Mouse (Mus musculus): Measurements from ENCODE around the gene Vhl.

DNA sequence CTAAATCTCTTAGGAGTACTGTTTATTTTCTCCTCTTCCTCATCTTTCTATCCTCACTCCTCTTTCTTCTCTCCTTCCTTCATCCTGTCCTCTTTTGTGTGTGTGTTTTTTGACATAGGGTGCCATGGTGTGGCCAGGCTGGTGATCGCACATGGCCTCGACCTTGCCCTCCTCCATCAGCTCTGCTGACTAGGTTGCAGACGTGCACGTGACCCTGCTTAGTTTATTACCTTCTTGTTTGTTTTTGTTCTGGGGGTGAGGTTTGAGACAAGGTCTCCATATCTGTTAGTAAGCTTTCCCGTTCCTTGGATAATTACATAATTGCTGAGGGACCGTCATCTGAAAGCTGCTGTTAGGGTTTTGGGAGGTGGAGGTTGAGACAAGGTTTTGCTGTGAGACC, 14.9 kb upstream of the Vhl start:
- TF ChIP-seq CTCF (IDR thresholded peaks at IDR 0.05; ENCODE audit: low read depth): no peak
- no peak for TF ChIP-seq EP300 (IDR thresholded peaks at IDR 0.05; ENCODE audit: low read depth)
